Mouse (Mus musculus) CD4-positive naive resting alpha-beta T cell, adult 76 days (primary cell): ENCODE results near the gene Sdhaf4. TPM values are rescaled to one million over a fixed set of nuclear protein-coding genes. Genes with fewer than 3 reads are reported as not detected.

Experiments
- total RNA-seq: library from RNA; stranded (reverse); gene quantifications from one replicate; pipeline ENCODE4 v1.2.4, GENCODE M21; 2023

The Sdhaf4 gene
- total RNA-seq = 11.2 TPM

GRCm38 (mm10) chr1:24005070-24005804 lies at the start of gene Sdhaf4:
Gene Sdhaf4, minus strand, starts transcription at chr1:24005656.

Other genes starting within 250 kb of the Sdhaf4 start
- gene B3gat2, start 243.9 kb downstream of the Sdhaf4 start, total RNA-seq = not detected
- gene Smap1, start 83.3 kb downstream of the Sdhaf4 start, total RNA-seq = 57.2 TPM
- 1.3 TPM for gene Fam135a, start 94.7 kb upstream of the Sdhaf4 start, total RNA-seq
- not detected for gene Col9a1, start 172.0 kb upstream of the Sdhaf4 start, total RNA-seq